Mouse (Mus musculus): Measurements from ENCODE around the gene Smtnl2. TPM values are rescaled to one million over a fixed set of nuclear protein-coding genes. Genes with fewer than 3 reads are reported as not detected.
A peak's percentile ranks its signal among the peaks of the same experiment; 100 is the strongest.

The Smtnl2 gene
- polyA plus RNA-seq, 1 experiment: 20.3 TPM

DNA sequence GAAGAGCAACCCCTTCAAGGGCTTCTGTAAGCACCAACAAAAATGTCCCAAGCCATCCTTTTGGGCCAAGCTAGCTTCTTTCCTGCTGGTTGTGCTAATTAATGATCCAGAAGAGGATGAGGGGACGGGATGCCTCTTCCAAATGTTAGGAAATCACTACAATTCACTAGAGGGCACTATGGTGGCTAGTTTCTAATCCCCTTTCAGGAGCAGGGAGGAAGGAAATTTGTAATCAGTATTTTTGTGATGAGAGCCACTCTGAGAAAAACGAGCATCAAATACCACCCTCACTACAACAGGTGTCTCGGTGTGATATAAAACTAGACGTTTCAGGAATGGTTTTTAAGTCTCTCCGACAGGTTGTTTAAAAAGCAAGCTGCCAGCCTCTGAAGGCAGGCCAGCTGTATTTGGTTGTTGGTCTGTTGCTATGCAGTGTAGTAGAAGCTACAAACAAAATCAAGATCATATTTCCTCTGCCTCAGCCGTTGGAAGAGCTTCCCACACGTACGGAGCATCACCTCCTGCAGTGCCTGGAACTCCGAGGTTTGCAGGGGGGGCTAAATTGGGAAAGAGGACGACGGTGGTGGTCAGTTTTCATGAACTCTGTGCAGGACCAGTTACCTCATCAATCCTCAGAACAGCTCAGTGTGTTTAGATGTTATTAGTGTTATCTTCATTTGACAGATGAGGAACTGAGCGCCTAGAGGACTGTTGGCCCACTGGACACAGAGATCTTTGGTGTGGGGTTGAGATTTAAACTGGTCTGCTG, 41.4 kb downstream of the Smtnl2 start:
- H3K4me3 ChIP-seq (ENCODE audit: insufficient read depth, low read depth, low read length): no peak overlapping the region
- H3K27ac ChIP-seq (ENCODE audit: insufficient read depth, low read depth, low read length): no peak overlapping the region
- DNase-seq: peak; percentile 20
- 0 out of 2 replicates have a peak, but pooled peaks cover 1% of the 10 kb centered on the region for H3K27me3 ChIP-seq (replicated peaks; ENCODE audit: control insufficient read depth, insufficient read depth, low read length)
- H3K4me1 ChIP-seq (ENCODE audit: control insufficient read depth, insufficient read depth, low read length): no peaks in the 10 kb centered on the region
- 20% methylated on average over 12 of the region's 12 CpGs for WGBS
- TF ChIP-seq POLR2A (IDR thresholded peaks at IDR 0.05; ENCODE audit: low read depth, low read length): no peak
- no peak for TF ChIP-seq CTCF (conservative IDR thresholded peaks at IDR 0.05; ENCODE audit: insufficient read depth, insufficient read length, low read depth, low read length)
- no peaks in the 10 kb centered on the region for H3K36me3 ChIP-seq (ENCODE audit: control insufficient read depth, insufficient read depth, low read length)

DNA sequence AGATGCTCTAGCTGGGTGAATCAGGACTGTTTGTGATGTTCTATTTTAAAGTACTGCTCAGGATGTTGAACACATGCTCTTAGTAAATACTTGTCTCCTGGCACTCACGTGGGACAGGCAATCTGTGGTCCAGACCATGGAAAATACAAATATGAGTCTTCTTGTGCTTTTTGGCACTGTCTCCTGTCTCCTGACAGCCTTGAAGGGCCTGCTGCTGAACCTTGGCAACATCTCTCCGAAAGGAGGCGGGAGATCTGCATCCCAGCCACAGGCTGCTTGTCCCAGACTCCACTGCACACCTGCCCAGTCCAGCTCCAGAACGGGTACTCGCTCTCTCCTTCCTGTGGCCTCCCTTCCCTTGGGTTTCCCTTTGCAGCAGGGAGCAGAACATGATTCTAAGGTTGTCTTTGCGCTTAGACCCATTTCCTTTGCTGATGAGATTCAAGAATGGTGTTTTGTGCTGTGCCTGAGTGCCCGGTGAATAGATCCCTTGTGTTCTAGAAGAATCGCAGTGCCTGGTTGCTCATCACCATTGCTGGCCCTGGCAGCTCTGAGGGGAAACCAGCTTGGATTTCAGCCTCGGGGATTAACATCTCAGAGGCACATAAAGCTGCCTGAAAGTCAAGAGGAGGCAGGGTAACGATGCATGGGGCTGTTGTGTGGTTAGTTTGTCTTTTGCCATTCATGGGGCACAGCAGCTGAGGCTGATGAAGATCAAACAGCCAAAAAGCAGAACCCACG, 43.4 kb downstream of the Smtnl2 start:
- WGBS: 62% methylated on average over 11 of the region's 11 CpGs
- 0 out of 2 replicates have a peak, but pooled peaks cover 1% of the 10 kb centered on the region for H3K27me3 ChIP-seq (replicated peaks; ENCODE audit: control insufficient read depth, insufficient read depth, low read length)
- H3K4me3 ChIP-seq (ENCODE audit: insufficient read depth, low read depth, low read length): no peak overlapping the region
- no peak overlapping the region for H3K27ac ChIP-seq (ENCODE audit: insufficient read depth, low read depth, low read length)
- no peaks in the 10 kb centered on the region for H3K4me1 ChIP-seq (ENCODE audit: control insufficient read depth, insufficient read depth, low read length)
- DNase-seq: no peak
- H3K36me3 ChIP-seq (ENCODE audit: control insufficient read depth, insufficient read depth, low read length): no peaks in the 10 kb centered on the region
- TF ChIP-seq CTCF (conservative IDR thresholded peaks at IDR 0.05; ENCODE audit: insufficient read depth, insufficient read length, low read depth, low read length) (no peak), POLR2A (IDR thresholded peaks at IDR 0.05; ENCODE audit: low read depth, low read length) (no peak)

DNA sequence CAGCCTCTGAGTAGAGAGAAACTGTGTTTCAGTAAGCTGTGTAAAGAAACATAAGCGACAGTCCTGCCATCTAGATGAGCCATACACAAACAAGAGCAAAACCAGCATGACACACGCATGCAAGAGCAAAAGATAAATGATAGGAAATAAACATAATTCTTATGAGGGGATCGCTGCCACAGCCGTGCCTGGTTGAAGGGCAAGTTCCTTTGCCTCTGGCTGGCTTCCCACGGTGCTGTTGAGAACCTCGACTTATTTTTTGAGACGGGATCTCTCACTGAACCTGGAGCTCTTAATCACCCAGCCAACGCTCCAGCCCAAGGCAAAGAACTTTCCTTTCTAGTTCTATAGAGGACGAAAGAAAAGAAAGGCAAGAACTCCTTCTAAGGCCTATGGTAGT, 45.4 kb downstream of the Smtnl2 start:
- H3K36me3 ChIP-seq (ENCODE audit: control insufficient read depth, insufficient read depth, low read length): no peaks in the 10 kb centered on the region
- no peak overlapping the region for H3K27ac ChIP-seq (ENCODE audit: insufficient read depth, low read depth, low read length)
- no peak overlapping the region for H3K4me3 ChIP-seq (ENCODE audit: insufficient read depth, low read depth, low read length)
- WGBS: 71% methylated on average over 9 of the region's 9 CpGs
- TF ChIP-seq CTCF (conservative IDR thresholded peaks at IDR 0.05; ENCODE audit: insufficient read depth, insufficient read length, low read depth, low read length) (no peak), POLR2A (IDR thresholded peaks at IDR 0.05; ENCODE audit: low read depth, low read length) (no peak)
- no peaks in the 10 kb centered on the region; the same call in 1 of the 2 replicates for H3K4me1 ChIP-seq (ENCODE audit: control insufficient read depth, insufficient read depth, low read length)
- DNase-seq: no peak
- H3K27me3 ChIP-seq (replicated peaks; ENCODE audit: control insufficient read depth, insufficient read depth, low read length): 0 out of 2 replicates have a peak, but pooled peaks cover 1% of the 10 kb centered on the region

DNA sequence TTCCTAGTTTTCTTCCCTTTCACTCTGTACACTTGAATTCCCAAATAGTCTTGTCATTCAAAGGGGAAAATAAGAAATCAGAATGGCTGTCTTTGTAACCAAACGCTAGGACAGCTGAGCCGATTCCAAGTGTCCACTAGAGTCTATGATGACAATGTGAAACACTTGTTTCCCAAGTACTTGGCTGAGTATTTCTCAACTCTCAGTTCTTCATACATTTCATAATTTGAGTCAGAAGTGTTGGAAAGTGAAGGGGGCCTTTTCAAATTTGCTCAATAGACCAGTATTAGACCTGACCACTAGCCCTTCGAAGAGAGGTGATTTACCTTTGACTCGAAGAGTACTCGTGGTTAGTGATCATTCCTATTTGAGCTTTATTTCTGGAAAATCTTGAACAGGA, 47.0 kb downstream of the Smtnl2 start:
- Histone ChIP-seq H3K27me3 (replicated peaks; ENCODE audit: control insufficient read depth, insufficient read depth, low read length) (no peaks in the 10 kb centered on the region), H3K27ac (ENCODE audit: insufficient read depth, low read depth, low read length) (no peak overlapping the region), H3K4me1 (ENCODE audit: control insufficient read depth, insufficient read depth, low read length) (no peaks in the 10 kb centered on the region; the same call in 1 of the 2 replicates), H3K4me3 (ENCODE audit: insufficient read depth, low read depth, low read length) (no peak overlapping the region), H3K36me3 (ENCODE audit: control insufficient read depth, insufficient read depth, low read length) (no peaks in the 10 kb centered on the region)
- DNase-seq: no peak
- TF ChIP-seq POLR2A (IDR thresholded peaks at IDR 0.05; ENCODE audit: low read depth, low read length) (no peak), CTCF (conservative IDR thresholded peaks at IDR 0.05; ENCODE audit: insufficient read depth, insufficient read length, low read depth, low read length) (no peak)
- 98% methylated on average over 5 of the region's 5 CpGs for WGBS

DNA sequence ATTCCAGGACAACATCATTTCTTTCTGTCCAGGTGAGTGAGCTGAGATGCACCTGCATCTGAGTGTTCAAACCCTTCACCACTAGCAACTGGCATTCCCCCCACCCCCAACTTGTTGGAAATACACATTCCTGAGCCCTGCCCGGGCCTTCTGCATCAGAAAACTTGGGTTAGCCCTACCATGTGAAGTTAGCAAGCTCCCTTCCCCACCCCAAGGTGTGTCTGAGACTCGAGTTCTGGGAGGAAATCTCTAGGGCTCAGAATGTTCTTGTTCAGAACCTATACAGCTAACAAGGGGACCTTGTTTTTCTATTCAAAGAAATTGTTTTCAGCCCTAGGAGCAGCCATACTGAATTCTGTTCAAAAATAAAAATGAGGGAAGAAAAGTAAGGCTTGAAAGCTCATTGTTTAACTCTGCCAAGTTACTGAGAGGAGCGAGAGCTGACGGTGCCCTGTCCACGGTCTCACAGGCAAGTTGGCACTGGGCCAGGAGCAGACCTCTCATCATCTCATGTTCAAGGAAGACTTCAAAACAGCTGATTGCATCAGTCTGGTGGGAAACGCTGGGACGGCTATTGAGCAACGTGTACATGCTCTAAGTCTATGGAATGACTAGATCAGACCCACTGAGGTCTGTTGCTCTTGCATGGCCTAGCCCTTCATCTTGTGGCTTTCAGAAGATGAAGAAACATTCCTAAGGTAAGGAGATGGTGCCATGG, 47.8 kb downstream of the Smtnl2 start:
- H3K27ac ChIP-seq (ENCODE audit: insufficient read depth, low read depth, low read length): no peak overlapping the region
- TF ChIP-seq POLR2A (IDR thresholded peaks at IDR 0.05; ENCODE audit: low read depth, low read length) (no peak), CTCF (conservative IDR thresholded peaks at IDR 0.05; ENCODE audit: insufficient read depth, insufficient read length, low read depth, low read length) (no peak)
- no peak for DNase-seq
- WGBS: 71% methylated on average over 8 of the region's 8 CpGs
- no peak overlapping the region for H3K4me3 ChIP-seq (ENCODE audit: insufficient read depth, low read depth, low read length)
- H3K27me3 ChIP-seq (replicated peaks; ENCODE audit: control insufficient read depth, insufficient read depth, low read length): no peaks in the 10 kb centered on the region
- H3K4me1 ChIP-seq (ENCODE audit: control insufficient read depth, insufficient read depth, low read length): no peaks in the 10 kb centered on the region; the same call in 1 of the 2 replicates
- H3K36me3 ChIP-seq (ENCODE audit: control insufficient read depth, insufficient read depth, low read length): no peaks in the 10 kb centered on the region

DNA sequence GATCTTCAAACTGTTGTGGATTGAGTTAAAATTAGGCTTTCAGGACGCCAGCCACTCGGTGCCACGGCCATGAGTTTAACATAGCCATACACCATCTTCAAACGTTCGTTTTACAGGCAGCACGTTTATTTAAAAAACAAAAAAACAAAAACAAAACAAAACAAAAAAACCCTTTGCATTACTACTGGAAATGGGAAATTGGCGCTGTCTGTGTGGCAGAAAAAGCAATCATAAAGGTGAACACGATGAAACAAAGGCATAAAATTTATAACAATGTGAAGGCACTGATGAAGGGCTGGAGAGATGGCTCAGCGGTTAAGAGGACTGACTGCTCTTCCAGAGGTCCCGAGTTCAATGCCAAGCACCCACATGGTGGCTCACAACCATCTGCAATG, 49.2 kb downstream of the Smtnl2 start, which contains the start of gene Tekt1:
Gene Tekt1 (minus strand): TSS at position 96 of the 395 bp plus-strand sequence.
- no peak for DNase-seq
- Histone ChIP-seq H3K27me3 (replicated peaks; ENCODE audit: control insufficient read depth, insufficient read depth, low read length) (no peaks in the 10 kb centered on the region), H3K4me1 (ENCODE audit: control insufficient read depth, insufficient read depth, low read length) (no peaks in the 10 kb centered on the region; the same call in 1 of the 2 replicates), H3K27ac (ENCODE audit: insufficient read depth, low read depth, low read length) (no peak within 1 kb of the TSS), H3K4me3 (ENCODE audit: insufficient read depth, low read depth, low read length) (peak within 1 kb of the TSS; percentile 47), H3K36me3 (ENCODE audit: control insufficient read depth, insufficient read depth, low read length) (no peaks in the 10 kb centered on the region)
- no peak for TF ChIP-seq CTCF (conservative IDR thresholded peaks at IDR 0.05; ENCODE audit: insufficient read depth, insufficient read length, low read depth, low read length)
- 32% methylated on average over 10 of the region's 10 CpGs for WGBS
